Mouse (Mus musculus) adrenal gland, postnatal 36 days (tissue): ENCODE data around the gene Cuedc2. TPM values are rescaled to one million over a fixed set of nuclear protein-coding genes. Genes with fewer than 3 reads are reported as not detected.

Source experiments
- DNase-seq, 2 experiments: peaks; one replicate each; pipeline ENCODE4 v3.0.0; 2021; ENCODE audit warnings: mixed read lengths in 1 of 2
- long read RNA-seq, 2 experiments: library from polyadenylated mRNA; stranded (forward); transcript quantifications; one replicate each; pipeline ENCODE4 v2.0.0; 2021; ENCODE audit warnings: borderline sequencing depth in 2 of 2
- total RNA-seq, 2 experiments: library from RNA; stranded (reverse); gene quantifications; 2 replicates each; pipeline ENCODE4 v1.2.3; 2021

Gene Cuedc2
- total RNA-seq, result 10 to 100 TPM; 74.7 to 77.8 TPM
- long read RNA-seq, experiment 1, transcript Cuedc2-204 (9 exons, 1,050 nt), result minor isoform, 7 of 119 reads
- long read RNA-seq, experiment 1, transcript Cuedc2-201 (9 exons, 1,833 nt), result major isoform, 25 of 119 reads
- long read RNA-seq, experiment 1, transcript Cuedc2-203 (9 exons, 1,790 nt), result minor isoform, 11 of 119 reads
- long read RNA-seq, experiment 1, transcript Cuedc2-211 (9 exons, 999 nt), result minor isoform, 16 of 119 reads
- long read RNA-seq, experiment 1, partial matches to known transcripts, result 12 of 119 reads
- long read RNA-seq, experiment 1, other reads (novel, unspliced or antisense), result 44 of 119 reads
- long read RNA-seq, experiment 2, transcript Cuedc2-203 (9 exons, 1,790 nt), result minor isoform, 5 of 56 reads
- long read RNA-seq, experiment 2, transcript Cuedc2-211 (9 exons, 999 nt), result minor isoform, 7 of 56 reads
- long read RNA-seq, experiment 2, transcript Cuedc2-201 (9 exons, 1,833 nt), result major isoform, 12 of 56 reads
- long read RNA-seq, experiment 2, partial matches to known transcripts, result 3 of 56 reads
- long read RNA-seq, experiment 2, other reads (novel, unspliced or antisense), result 24 of 56 reads

GRCm38 (mm10) chr19:46338331-46338936, at the start of gene Cuedc2:
Gene Cuedc2 (minus strand): TSS chr19:46338702.
- DNase-seq, result peak; percentile 94 to 95

- no peak for DNase-seq
Measured at GRCm38 (mm10) chr19:46382275-46382674, 43.8 kb upstream of the Cuedc2 start.

GRCm38 (mm10) chr19:46375891-46376290, 37.4 kb upstream of the Cuedc2 start:
- DNase-seq, result no peak

- DNase-seq, result no peak
Measured at GRCm38 (mm10) chr19:46375489-46375888, 37.0 kb upstream of the Cuedc2 start.

GRCm38 (mm10) chr19:46374477-46375088, 36.1 kb upstream of the Cuedc2 start:
- DNase-seq, result no peak

GRCm38 (mm10) chr19:46369204-46369603, 30.7 kb upstream of the Cuedc2 start:
- DNase-seq, result peak; percentile 74 to 78

- DNase-seq, result no peak
Measured at GRCm38 (mm10) chr19:46367798-46368590, 29.5 kb upstream of the Cuedc2 start.

- DNase-seq, result no peak
Measured at GRCm38 (mm10) chr19:46363294-46364009, 24.9 kb upstream of the Cuedc2 start.

- DNase-seq, result no peak
Measured at GRCm38 (mm10) chr19:46362104-46362503, 23.6 kb upstream of the Cuedc2 start.

- no peak for DNase-seq
Measured at GRCm38 (mm10) chr19:46358381-46358780, 19.9 kb upstream of the Cuedc2 start.

- DNase-seq, result no peak
Measured at GRCm38 (mm10) chr19:46357344-46358280, 19.1 kb upstream of the Cuedc2 start.

- DNase-seq, result peak; percentile 94
Measured at GRCm38 (mm10) chr19:46356701-46357138, 18.2 kb upstream of the Cuedc2 start.

GRCm38 (mm10) chr19:46350168-46350932, 11.8 kb upstream of the Cuedc2 start, which contains the start of gene 2310034G01Rik:
Gene 2310034G01Rik (minus strand): TSS chr19:46350302.
- DNase-seq, result no peak

GRCm38 (mm10) chr19:46349550-46349949, 11.0 kb upstream of the Cuedc2 start:
- DNase-seq, result no peak

- peak; percentile 87 to 91 for DNase-seq
Measured at GRCm38 (mm10) chr19:46348761-46349458, 10.4 kb upstream of the Cuedc2 start.

- no peak for DNase-seq
Measured at GRCm38 (mm10) chr19:46347936-46348668, 9.6 kb upstream of the Cuedc2 start.

GRCm38 (mm10) chr19:46347146-46347545, 8.6 kb upstream of the Cuedc2 start:
- no peak for DNase-seq
